Mouse (Mus musculus): Measurements from ENCODE around the gene Gfod1. TPM values are rescaled to one million over a fixed set of nuclear protein-coding genes. Genes with fewer than 3 reads are reported as not detected.

The Gfod1 gene
- polyA plus RNA-seq, 2 experiments from 2014 or later: 2.5 to 4.0 TPM

GRCm38 (mm10) chr13:43261287-43261686 lies 42.7 kb downstream of the Gfod1 start:
- ATAC-seq: peak; percentile 70

GRCm38 (mm10) chr13:43260731-43261130 lies 43.2 kb downstream of the Gfod1 start:
- no peak for ATAC-seq

GRCm38 (mm10) chr13:43256447-43256846 lies 47.5 kb downstream of the Gfod1 start:
- no peak for ATAC-seq

GRCm38 (mm10) chr13:43253526-43253925 lies 50.4 kb downstream of the Gfod1 start:
- ATAC-seq: no peak

- ATAC-seq: no peak
Observed at GRCm38 (mm10) chr13:43252105-43252790, 51.7 kb downstream of the Gfod1 start.

GRCm38 (mm10) chr13:43251391-43251790 lies 52.6 kb downstream of the Gfod1 start:
- ATAC-seq: no peak

GRCm38 (mm10) chr13:43250653-43251052 lies 53.3 kb downstream of the Gfod1 start:
- ATAC-seq: peak; percentile 78

- peak; percentile 57 for ATAC-seq
Observed at GRCm38 (mm10) chr13:43250106-43250505, 53.9 kb downstream of the Gfod1 start.

GRCm38 (mm10) chr13:43248381-43248780 lies 55.6 kb downstream of the Gfod1 start:
- ATAC-seq: no peak

GRCm38 (mm10) chr13:43246876-43247275 lies 57.1 kb downstream of the Gfod1 start:
- ATAC-seq: peak; percentile 21

- no peak for ATAC-seq
Observed at GRCm38 (mm10) chr13:43243793-43244192, 60.2 kb downstream of the Gfod1 start.

- ATAC-seq: peak; percentile 74
Observed at GRCm38 (mm10) chr13:43243240-43243639, 60.7 kb downstream of the Gfod1 start.

GRCm38 (mm10) chr13:43241750-43242149 lies 62.2 kb downstream of the Gfod1 start:
- no peak for ATAC-seq

GRCm38 (mm10) chr13:43241069-43241468 lies 62.9 kb downstream of the Gfod1 start:
- no peak for ATAC-seq

GRCm38 (mm10) chr13:43239790-43240216 lies 64.2 kb downstream of the Gfod1 start:
- peak; percentile 70 for ATAC-seq

GRCm38 (mm10) chr13:43236630-43237029 lies 67.3 kb downstream of the Gfod1 start:
- ATAC-seq: no peak

- no peak for ATAC-seq
Observed at GRCm38 (mm10) chr13:43235982-43236381, 68.0 kb downstream of the Gfod1 start.

GRCm38 (mm10) chr13:43235586-43235910 lies 68.4 kb downstream of the Gfod1 start:
- ATAC-seq: no peak

- ATAC-seq: no peak
Observed at GRCm38 (mm10) chr13:43234869-43235585, 68.9 kb downstream of the Gfod1 start.

- ATAC-seq: no peak
Observed at GRCm38 (mm10) chr13:43233331-43233730, 70.6 kb downstream of the Gfod1 start.

- no peak for ATAC-seq
Observed at GRCm38 (mm10) chr13:43231965-43232860, 71.8 kb downstream of the Gfod1 start.

GRCm38 (mm10) chr13:43230842-43231241 lies 73.1 kb downstream of the Gfod1 start:
- ATAC-seq: no peak

GRCm38 (mm10) chr13:43230238-43230637 lies 73.7 kb downstream of the Gfod1 start:
- ATAC-seq: no peak

All from activated CD4-positive, CD25-positive, alpha-beta regulatory T cell, adult 4 months (primary cell).